Mouse (Mus musculus) layer of hippocampus, postnatal 10 days (tissue): ENCODE measurements around the gene Samd14. TPM values are rescaled to one million over a fixed set of nuclear protein-coding genes. Genes with fewer than 3 reads are reported as not detected.

ENCODE experiments used
- DNase-seq, 2 experiments: peaks; one replicate each; pipeline ENCODE4 v3.0.0; 2021; ENCODE audit warnings: low spot score in 2 of 2
- total RNA-seq, 2 experiments: library from RNA; stranded (reverse); gene quantifications; 2 replicates each; pipeline ENCODE4 v1.2.3; 2021

The Samd14 gene
- total RNA-seq, 2 experiments from 2014 or later = 107 TPM

DNA sequence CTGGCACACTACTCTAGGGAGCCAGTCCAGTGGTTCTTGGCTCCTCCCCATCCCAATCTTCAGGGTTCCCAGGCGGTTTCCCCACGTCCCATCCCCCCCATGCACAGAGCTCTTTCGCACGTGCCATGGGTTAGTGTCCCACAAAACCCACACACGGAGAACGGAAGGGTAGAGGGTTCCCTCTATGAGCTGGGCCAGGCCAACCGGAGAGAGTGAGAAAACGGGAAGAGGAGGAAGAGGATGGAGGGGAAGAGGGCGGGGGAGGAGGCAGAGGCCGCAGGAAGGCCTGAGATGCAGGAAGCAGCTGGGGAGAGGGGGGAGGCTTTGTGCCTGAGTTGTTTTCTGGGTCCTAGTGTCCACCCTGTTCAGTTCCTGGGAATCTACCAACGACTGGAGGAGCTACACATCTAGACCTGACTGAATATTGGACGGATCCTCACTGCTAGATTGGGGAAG, 20.1 kb upstream of the Samd14 start:
- peak; percentile 74 to 80 for DNase-seq

DNA sequence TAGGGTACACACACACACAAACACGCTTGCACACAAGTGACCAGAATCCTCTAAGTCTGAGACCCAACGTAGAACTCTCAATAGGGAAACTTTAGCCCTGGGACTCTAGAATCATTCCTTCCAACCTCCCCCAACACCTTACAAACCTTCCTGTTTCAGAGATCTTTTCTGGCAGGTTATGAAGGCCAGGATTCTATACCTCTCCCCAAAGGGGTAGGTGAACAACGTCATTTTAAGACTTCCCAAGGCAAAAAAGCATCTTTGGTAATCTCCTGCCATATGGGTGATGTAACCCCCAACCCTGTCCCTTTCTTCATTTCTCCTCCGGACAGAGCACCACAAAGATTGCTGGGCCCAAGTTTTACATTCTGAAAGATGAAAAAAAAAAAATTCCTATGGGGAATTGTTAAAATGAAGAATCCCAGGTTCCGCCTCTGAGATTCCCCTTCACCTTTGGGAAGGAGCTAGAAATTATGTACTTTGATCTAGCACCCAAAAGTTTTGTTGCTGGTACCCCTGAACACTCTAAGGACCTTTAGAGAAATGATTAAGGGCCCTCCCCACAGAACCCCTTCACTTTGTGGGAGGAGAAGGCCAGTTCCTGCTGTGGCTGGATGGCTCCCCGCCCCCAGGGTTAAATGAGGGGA, 19.5 kb upstream of the Samd14 start:
- no peak for DNase-seq

DNA sequence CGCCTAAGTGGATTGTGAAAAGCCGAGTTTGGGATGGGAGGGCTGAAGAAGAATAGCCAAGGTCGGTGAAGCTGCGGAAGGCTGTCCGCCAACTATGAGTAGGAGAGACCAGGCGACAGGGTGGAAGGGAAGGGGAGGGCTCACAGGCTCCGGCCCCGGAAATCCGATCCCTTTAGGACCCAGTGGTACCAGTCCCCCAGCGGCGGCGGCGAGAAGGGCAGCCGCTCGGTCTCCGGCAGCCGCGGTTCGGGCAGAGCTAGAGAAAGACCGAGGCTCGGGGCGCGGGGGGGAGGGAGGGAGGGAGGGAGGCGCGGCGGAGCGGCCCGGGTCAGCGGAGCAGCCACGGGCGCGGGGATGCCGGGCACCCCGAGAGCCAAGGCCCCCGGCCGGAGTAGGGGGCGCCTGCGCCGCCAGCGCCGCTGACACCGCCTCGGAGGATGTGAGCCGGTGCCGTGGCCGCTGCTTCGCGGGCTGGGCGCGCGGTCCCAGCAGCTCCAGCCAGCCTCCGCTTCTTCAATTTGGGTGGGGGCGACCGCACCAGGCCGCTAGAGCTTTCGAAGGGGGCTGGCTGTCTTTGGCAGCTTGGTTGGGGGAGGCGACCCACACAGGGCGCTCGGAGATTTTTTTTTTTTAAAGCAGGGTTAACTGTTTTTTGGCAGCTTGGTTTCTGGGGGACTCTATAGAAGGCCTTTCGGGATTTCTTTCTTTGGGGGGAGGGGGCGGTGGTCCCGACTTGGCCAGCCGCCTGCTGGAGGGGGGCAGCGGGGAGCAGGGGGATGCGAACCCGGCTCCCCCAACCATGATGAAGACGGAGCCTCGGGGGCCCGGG, 18.7 kb upstream of the Samd14 start, which contains the start of gene Ppp1r9b:
Gene Ppp1r9b, plus strand, starts transcription at position 287 of the 829 bp plus-strand sequence.
- peak; percentile 93 to 97 for DNase-seq

- peak; percentile 60 to 63 for DNase-seq
Observed at GRCm38 (mm10) chr11:94991641-94992479, 17.8 kb upstream of the Samd14 start.

DNA sequence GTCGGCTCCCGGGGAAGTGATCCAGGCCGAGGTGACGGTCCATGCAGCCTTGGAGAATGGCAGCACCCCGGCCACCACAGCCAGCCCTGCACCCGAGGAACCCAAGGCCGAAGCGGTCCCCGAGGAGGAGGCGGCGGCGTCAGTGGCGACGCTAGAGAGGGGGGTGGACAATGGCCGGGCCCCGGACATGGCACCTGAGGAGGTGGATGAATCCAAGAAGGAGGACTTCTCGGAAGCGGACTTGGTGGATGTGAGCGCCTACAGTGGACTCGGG, 17.3 kb upstream of the Samd14 start:
- DNase-seq = peak in 1 of 2 experiments; percentile 37

- DNase-seq = peak; percentile 52 to 58
Observed at GRCm38 (mm10) chr11:94992754-94993606, 16.7 kb upstream of the Samd14 start.

DNA sequence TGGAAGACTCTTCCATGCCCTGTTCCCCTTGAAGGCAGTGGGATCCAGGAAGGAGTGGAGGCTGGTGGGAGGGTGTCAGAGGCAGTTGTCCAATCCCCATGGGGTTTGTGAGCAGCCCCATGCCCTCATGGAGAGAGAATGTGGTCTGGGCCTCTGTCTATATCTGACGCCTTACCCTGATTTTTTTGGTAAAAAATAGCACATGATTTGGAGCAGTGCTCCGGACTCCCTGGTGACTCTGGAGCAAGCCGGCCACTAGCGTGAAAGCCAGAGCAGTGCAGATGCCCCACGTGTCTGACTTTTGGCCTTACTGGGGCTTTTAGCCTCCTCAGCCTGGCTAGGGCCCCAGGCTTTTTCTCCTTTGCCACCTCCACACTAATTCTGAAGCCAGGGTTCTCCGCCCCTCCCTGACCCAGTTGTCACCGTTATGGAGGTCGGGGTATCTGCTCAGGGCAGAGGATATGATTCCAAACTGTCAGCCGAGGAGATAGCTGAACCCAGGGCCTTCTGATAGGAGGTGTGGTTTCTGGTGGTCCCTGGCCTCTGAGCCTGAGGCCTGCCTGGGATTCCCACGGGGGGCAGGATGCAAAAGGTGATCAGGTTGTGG, 15.4 kb upstream of the Samd14 start:
- DNase-seq = peak in 1 of 2 experiments; percentile 22

DNA sequence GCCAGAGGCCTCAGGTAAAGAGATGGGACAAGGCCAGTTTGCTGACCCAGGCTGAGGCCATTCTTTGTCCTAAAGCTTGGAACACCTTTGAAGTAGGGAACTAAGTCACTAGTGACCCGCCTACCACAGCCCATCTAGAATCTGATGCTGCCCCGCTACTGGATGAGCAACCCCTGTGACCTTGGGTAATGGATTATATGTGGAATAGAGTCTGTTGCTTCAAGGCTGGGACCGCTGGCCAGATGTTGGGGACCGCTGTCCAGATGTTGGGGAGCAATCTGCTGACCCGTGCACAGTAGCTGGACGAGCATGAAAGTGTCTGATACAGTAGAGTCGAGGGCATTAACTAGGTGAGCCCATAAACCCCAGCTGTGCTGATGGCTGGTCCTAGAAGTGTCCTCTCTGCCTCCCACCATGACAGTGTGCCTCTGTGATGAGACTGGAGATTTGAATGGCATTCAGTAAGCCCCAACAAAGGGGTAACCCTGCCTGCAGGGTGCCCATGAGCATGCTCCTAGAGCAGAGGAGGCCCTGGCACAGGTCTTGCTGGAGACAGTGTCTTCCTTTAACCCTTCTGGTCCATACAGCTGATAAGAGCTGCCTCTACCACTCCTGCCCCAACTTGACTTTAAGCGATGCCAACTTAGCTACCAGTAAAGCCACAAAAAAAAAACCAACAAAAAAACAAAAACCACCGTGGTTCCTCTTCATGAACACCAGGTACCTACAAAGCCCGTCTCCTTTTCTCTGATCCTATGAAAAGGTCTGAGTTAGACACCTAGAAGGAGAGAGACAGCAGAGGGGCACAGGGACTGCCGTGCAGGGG, 14.5 kb upstream of the Samd14 start:
- no peak for DNase-seq

- DNase-seq = no peak
Observed at GRCm38 (mm10) chr11:94996101-94996500, 13.6 kb upstream of the Samd14 start.

- DNase-seq = no peak
Observed at GRCm38 (mm10) chr11:94996984-94997383, 12.7 kb upstream of the Samd14 start.

- DNase-seq = no peak
Observed at GRCm38 (mm10) chr11:94997596-94997995, 12.1 kb upstream of the Samd14 start.

- peak; percentile 72 to 78 for DNase-seq
Observed at GRCm38 (mm10) chr11:94998041-94998531, 11.6 kb upstream of the Samd14 start.

DNA sequence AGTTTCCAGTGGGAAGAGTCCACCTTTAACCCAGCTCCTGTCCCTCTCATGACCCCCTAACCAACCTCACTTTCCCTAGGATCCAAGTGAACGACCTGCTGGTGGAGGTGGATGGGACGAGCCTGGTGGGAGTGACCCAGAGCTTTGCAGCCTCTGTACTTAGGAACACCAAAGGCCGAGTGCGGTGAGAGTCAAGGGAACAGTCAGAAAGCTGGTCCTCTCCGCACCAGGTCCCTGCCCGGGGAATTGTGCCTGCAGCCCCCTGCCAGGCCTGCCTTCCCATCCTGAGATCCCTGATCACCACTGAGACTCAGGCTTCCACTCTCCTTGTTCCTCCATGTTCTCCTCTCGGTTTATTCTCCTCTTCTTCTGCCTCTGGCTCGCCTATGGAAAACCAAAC, 9.6 kb upstream of the Samd14 start:
- DNase-seq = no peak

GRCm38 (mm10) chr11:95000548-95000947, 9.1 kb upstream of the Samd14 start:
- no peak for DNase-seq

DNA sequence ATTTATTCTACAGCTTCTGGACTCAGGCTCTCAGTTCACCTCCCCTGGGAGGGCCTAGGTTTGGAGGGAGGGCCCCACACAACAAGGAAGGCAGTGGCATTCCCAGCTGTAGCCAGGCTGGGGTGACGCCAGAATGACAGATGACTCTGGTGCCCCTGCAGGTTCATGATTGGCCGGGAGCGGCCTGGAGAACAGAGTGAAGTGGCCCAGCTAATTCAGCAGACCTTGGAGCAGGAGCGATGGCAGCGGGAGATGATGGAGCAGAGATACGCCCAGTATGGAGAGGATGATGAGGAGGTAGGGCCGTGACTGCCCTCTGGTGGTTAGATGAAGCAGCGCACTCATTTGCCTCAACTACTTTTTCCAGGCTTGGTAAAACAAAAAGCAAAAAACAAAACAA, 8.6 kb upstream of the Samd14 start:
- DNase-seq = peak; percentile 77 to 82

- no peak for DNase-seq
Observed at GRCm38 (mm10) chr11:95001584-95002347, 7.9 kb upstream of the Samd14 start.

DNA sequence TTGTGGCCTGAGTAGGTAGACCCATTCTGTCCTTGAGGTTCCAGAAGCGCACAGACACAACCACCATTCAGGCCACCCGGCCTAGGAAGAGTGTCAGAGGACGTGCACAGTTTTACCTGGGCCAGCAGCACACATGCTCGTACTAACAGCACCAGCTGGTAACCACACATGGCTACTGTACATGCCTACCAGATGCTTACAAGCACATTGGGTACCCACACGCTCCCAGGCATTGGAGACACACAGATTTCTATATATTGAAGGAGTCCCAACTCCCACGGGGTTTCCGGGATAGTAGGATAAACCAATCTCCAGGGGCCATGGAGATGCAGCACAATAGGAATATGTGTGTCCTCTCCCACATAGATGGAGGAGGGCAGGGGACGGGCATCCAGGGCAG, 7.0 kb upstream of the Samd14 start:
- DNase-seq = peak; percentile 20 to 41

- DNase-seq = peak; percentile 23 to 27
Observed at GRCm38 (mm10) chr11:95004136-95004936, 5.3 kb upstream of the Samd14 start.
